Mouse (Mus musculus): Measurements from ENCODE around the gene Zfp938.

Gene Zfp938

GRCm38 (mm10) chr10:82240742-82241400 is at the start of gene Zfp938:
Gene Zfp938, minus strand, starts transcription at chr10:82241280.
- DNase-seq (ENCODE audit: inconsistent age in 2 of 2, low spot score in 1 of 2) = peak; percentile 84 to 93

- DNase-seq (ENCODE audit: inconsistent age in 2 of 2, low spot score in 1 of 2) = no peak
Measured at GRCm38 (mm10) chr10:82257331-82257730, 16.3 kb upstream of the Zfp938 start.

GRCm38 (mm10) chr10:82245021-82245420 is 3.9 kb upstream of the Zfp938 start:
- no peak for DNase-seq (ENCODE audit: inconsistent age in 2 of 2, low spot score in 1 of 2)

GRCm38 (mm10) chr10:82241401-82241788 is 315 bp upstream of the Zfp938 start:
- no peak for DNase-seq (ENCODE audit: inconsistent age in 2 of 2, low spot score in 1 of 2)

- DNase-seq (ENCODE audit: inconsistent age in 2 of 2, low spot score in 1 of 2) = peak; percentile 89 to 95
Measured at GRCm38 (mm10) chr10:82178257-82179064, 62.6 kb downstream of the Zfp938 start.
